Mouse (Mus musculus) hindlimb bud, embryonic 11.5 days (tissue): ENCODE results near the gene Cd163l1.

Source experiments
- DNase-seq: peaks from one replicate; pipeline ENCODE4 v3.0.0-alpha.2; 2012; ENCODE audit warnings: low read depth, low spot score; ENCODE audit errors: extremely low spot score

Cd163l1 gene

GRCm38 (mm10) chr7:140219268-140219667, 1.2 kb downstream of the Cd163l1 start:
- DNase-seq = no peak

- no peak for DNase-seq
Observed at GRCm38 (mm10) chr7:140220375-140220774, 2.3 kb downstream of the Cd163l1 start.

- no peak for DNase-seq
Observed at GRCm38 (mm10) chr7:140224209-140224608, 6.1 kb downstream of the Cd163l1 start.

- no peak for DNase-seq
Observed at GRCm38 (mm10) chr7:140228476-140228875, 10.4 kb downstream of the Cd163l1 start.

GRCm38 (mm10) chr7:140231026-140231425, 13.0 kb downstream of the Cd163l1 start:
- no peak for DNase-seq

GRCm38 (mm10) chr7:140233696-140234095, 15.6 kb downstream of the Cd163l1 start:
- DNase-seq = no peak

- no peak for DNase-seq
Observed at GRCm38 (mm10) chr7:140247216-140247615, 29.1 kb downstream of the Cd163l1 start, which contains the start of gene 5830411N06Rik. TSS of gene 5830411N06Rik (plus strand) at chr7:140247284.

- DNase-seq = no peak
Observed at GRCm38 (mm10) chr7:140253780-140254299, 35.8 kb downstream of the Cd163l1 start.
